Mouse (Mus musculus) olfactory bulb, adult 2 months (tissue): ENCODE measurements at regions not wholly inside any gene's neighbourhood (a gene's known extent, or its start where the extent isn't known, plus 50 kb on each side); places are given as distances from the start of the nearest gene placed in this dataset.

Experiments used
- CTCF ChIP-seq: fragments of 200-500 bp; IDR thresholded peaks from 2 replicates; pipeline ENCODE4 v1.5.1; 2012; ENCODE audit warnings: low read depth, mild to moderate bottlenecking, low read length, moderate library complexity; ENCODE audit not compliant: insufficient read depth
- POLR2A ChIP-seq: fragments of 200-500 bp; IDR thresholded peaks from 2 replicates; pipeline ENCODE4 v1.6.1; 2012; ENCODE audit warnings: mild to moderate bottlenecking, low read depth, low read length, moderate library complexity; ENCODE audit not compliant: insufficient read depth

GRCm38 (mm10) chr5:85614783-85615182, 450.6 kb downstream of the Cenpc1 start:
- no peak for TF ChIP-seq CTCF
- TF ChIP-seq POLR2A, result no peak
